ENCODE assay signal across 8 mouse cellular contexts in the genomic region with DNA sequence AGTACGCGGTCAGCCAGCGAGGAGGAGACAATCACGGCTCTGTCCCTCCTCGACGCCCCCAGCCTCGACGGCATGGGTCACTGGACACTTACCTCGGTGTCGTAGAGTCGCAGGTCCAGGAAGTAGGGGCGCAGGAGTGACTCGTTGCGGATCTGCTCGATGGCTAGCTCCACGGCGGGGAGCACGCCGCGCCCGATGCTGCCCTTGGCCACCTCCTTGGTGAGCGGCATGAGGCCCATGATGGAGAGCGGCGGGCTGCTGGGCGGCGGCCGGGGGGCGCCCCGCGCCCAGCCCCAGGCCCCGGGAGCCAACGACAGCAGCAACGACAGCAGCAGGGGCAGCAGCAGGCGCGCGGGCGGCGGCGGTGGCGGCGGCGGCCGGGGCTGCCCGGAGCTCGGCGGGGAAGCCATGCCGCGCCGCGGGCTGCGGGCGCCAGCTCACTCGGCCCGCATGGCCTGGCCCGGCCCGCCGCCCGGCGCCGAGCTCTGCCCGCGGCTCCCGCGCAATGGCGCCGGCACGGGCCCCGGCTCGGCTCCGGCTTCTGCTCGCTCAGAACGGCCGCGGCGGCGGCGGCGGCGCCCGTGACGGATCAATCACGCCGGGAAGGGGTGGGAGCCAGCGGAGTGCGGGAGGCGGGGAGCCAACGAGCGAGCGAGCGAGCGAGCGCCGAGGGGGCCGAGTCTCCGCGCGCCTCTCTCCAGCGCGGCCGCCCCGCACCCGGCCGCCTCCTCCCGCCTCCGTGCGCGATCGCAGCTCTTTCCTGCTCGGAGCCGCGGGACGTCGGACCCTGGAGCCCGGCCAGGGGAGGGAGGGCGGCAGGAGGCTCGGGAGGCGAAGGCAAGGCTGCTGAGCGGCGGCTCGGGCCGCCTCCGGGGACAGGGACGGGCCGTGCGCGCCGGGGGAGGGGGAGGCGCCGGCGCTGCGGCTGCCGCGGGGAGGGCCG. TPM values are rescaled to one million over a fixed set of nuclear protein-coding genes. Genes with fewer than 3 reads are reported as not detected.
DNase-seq lines count a peak whose midpoint lies in the region; ATAC-seq and TF ChIP-seq lines count a peak whose summit lies in the region.

A gene (minus strand): TSS at position 858 of the 943 bp plus-strand sequence.

- peaks cover 9% of the 10 kb centered on the region; the same call in 1 of the 2 replicates for H3K4me1 ChIP-seq in lung, embryonic 15.5 days
- H3K4me1 ChIP-seq in lung, adult 2 months (ENCODE audit: control insufficient read depth, insufficient read depth, low read length): no peaks in the 10 kb centered on the region
- peaks cover 25% of the 10 kb centered on the region; the same call in 1 of the 2 replicates for H3K4me1 ChIP-seq in hindbrain, embryonic 14.5 days (replicated peaks; ENCODE audit: control insufficient read depth, insufficient read depth, low read length)
- peaks cover 60% of the 10 kb centered on the region for H3K4me1 ChIP-seq in neural tube, embryonic 15.5 days

- no peak for TF ChIP-seq CTCF in lung, adult 2 months (IDR thresholded peaks at IDR 0.05; ENCODE audit: insufficient read depth, low read length)

- intact Hi-C loops in left cerebral cortex, postnatal 25 days (cut with DNase I): no loop called here

- H3K27ac ChIP-seq in lung, embryonic 15.5 days: no peak within 1 kb of the TSS
- H3K27ac ChIP-seq in hindbrain, embryonic 14.5 days: peak within 1 kb of the TSS; percentile 91
- H3K27ac ChIP-seq in neural tube, embryonic 15.5 days (replicated peaks): peak within 1 kb of the TSS; percentile 90

- peaks cover 69% of the 10 kb centered on the region for H3K27me3 ChIP-seq in lung, embryonic 15.5 days
- peaks cover 32% of the 10 kb centered on the region for H3K27me3 ChIP-seq in hindbrain, embryonic 14.5 days (ENCODE audit: control insufficient read depth, insufficient read depth, low read length)
- peaks cover 33% of the 10 kb centered on the region for H3K27me3 ChIP-seq in neural tube, embryonic 15.5 days (replicated peaks)

- TF ChIP-seq POLR2A in lung, adult 2 months (IDR thresholded peaks at IDR 0.05; ENCODE audit: borderline replicate concordance, extremely low read depth, low read depth, low read length): no peak

- no peaks in the 10 kb centered on the region for H3K9me3 ChIP-seq in lung, embryonic 15.5 days
- H3K9me3 ChIP-seq in hindbrain, embryonic 14.5 days (ENCODE audit: control insufficient read depth, low read length): no peaks in the 10 kb centered on the region
- H3K9me3 ChIP-seq in neural tube, embryonic 15.5 days (replicated peaks): no peaks in the 10 kb centered on the region

- WGBS in lung, embryonic 15.5 days: 1% methylated on average over 79 of the region's 134 CpGs
- WGBS in lung, adult 2 months: 3% methylated on average over 124 of the region's 134 CpGs
- WGBS in hindbrain, embryonic 14.5 days: under 1% methylated on average over 57 of the region's 134 CpGs
- under 1% methylated on average over 80 of the region's 134 CpGs for WGBS in neural tube, embryonic 15.5 days

- H3K9ac ChIP-seq in lung, embryonic 15.5 days: no peak within 1 kb of the TSS
- H3K9ac ChIP-seq in hindbrain, embryonic 14.5 days: peak within 1 kb of the TSS; percentile 80
- H3K9ac ChIP-seq in neural tube, embryonic 15.5 days (replicated peaks): peak within 1 kb of the TSS; percentile 89

- peak; percentile 21; the same call in 1 of the 2 replicates for ATAC-seq in lung, embryonic 15.5 days (ENCODE audit: borderline replicate concordance, extremely low read depth, low FRiP score, low TSS enrichment)
- ATAC-seq in hindbrain, embryonic 14.5 days (ENCODE audit: low FRiP score): peak; percentile 79
- peak; percentile 78 for ATAC-seq in neural tube, embryonic 15.5 days (ENCODE audit: low FRiP score)

- DNase-seq in lung, adult 2 months: no peak
- DNase-seq in embryo, embryonic 10 days (ENCODE audit: low spot score): peak; percentile 24
- peak; percentile 65 for DNase-seq in hindbrain, embryonic 14.5 days (ENCODE audit: low spot score)
- peak; percentile 79 to 84 for DNase-seq in left cerebral cortex, postnatal 25 days (ENCODE audit: low spot score in 2 of 2)
- DNase-seq in testis, postnatal 14 days (ENCODE audit: low spot score): no peak
- no peak for DNase-seq in spleen, postnatal 10 days (ENCODE audit: low spot score in 2 of 2)

- H3K4me2 ChIP-seq in lung, embryonic 15.5 days: peak within 1 kb of the TSS; percentile 71
- H3K4me2 ChIP-seq in hindbrain, embryonic 14.5 days (replicated peaks): peak within 1 kb of the TSS; percentile 70
- peak within 1 kb of the TSS; percentile 82 for H3K4me2 ChIP-seq in neural tube, embryonic 15.5 days

- no peaks in the 10 kb centered on the region for H3K36me3 ChIP-seq in lung, embryonic 15.5 days
- no peaks in the 10 kb centered on the region for H3K36me3 ChIP-seq in hindbrain, embryonic 14.5 days (replicated peaks; ENCODE audit: control insufficient read depth, insufficient read depth)
- H3K36me3 ChIP-seq in neural tube, embryonic 15.5 days: no peaks in the 10 kb centered on the region

- peak within 1 kb of the TSS; percentile 41 for H3K4me3 ChIP-seq in lung, embryonic 15.5 days
- H3K4me3 ChIP-seq in lung, adult 2 months (replicated peaks; ENCODE audit: extremely low read depth, low read depth, low read length): no peak within 1 kb of the TSS
- peak within 1 kb of the TSS; percentile 57 for H3K4me3 ChIP-seq in hindbrain, embryonic 14.5 days (replicated peaks; ENCODE audit: low read length)
- peak within 1 kb of the TSS; percentile 71 for H3K4me3 ChIP-seq in neural tube, embryonic 15.5 days (replicated peaks)

RNA-seq across cellular contexts. Expression of the gene that starts here (rescaled TPM):
- 0.04 TPM in 1 of 2 replicates, not detected in the other for polyA plus RNA-seq in lung, embryonic 15.5 days (2015; fragmentation: Nextera tagmentation; extraction: Ambion mirVana)
- polyA plus RNA-seq in lung, adult 2 months (2012; rRNA removed): 0.05 TPM in 1 of 2 replicates, not detected in the other
- polyA plus RNA-seq in hindbrain, embryonic 14.5 days (2014; fragmentation: Nextera tagmentation; extraction: Ambion mirVana): 13.3 and 13.8 TPM in 2 replicates
- total RNA-seq in left cerebral cortex, postnatal 25 days (2021): 100 to 1,000 TPM; 270 to 276 TPM
- 9.2 and 12.5 TPM in 2 replicates for polyA plus RNA-seq in neural tube, embryonic 15.5 days (2015; fragmentation: Nextera tagmentation; extraction: Ambion mirVana)

Comparison
In these comparisons a context has a peak if more than half of its experiments do, and no peak if none do; other contexts are left out.
1. Peak in ATAC-seq, H3K4me3 ChIP-seq and H3K4me2 ChIP-seq in lung, embryonic 15.5 days; RNA of the gene not detected or under 1 TPM.
2. ATAC-seq: peak in every context shown above with its lines; median percentile 79 in hindbrain, embryonic 14.5 days; 78 in neural tube, embryonic 15.5 days; 21 in lung, embryonic 15.5 days.
3. DNase-seq: peak in embryo, embryonic 10 days (single experiment), hindbrain, embryonic 14.5 days (single experiment) and left cerebral cortex, postnatal 25 days (2 of 2); none in lung, adult 2 months (single experiment), testis, postnatal 14 days (single experiment) and spleen, postnatal 10 days (0 of 2).
4. Peak in every context shown above with its lines, with median percentiles within 50 percentile points of each other: H3K4me2 ChIP-seq.